Mouse (Mus musculus) bone marrow macrophage, adult 2 months (primary cell): ENCODE results near the gene Unc5a.

Experiments used
- CTCF ChIP-seq: IDR thresholded peaks from 2 replicates; pipeline ENCODE4 v1.5.1; 2012; ENCODE audit warnings: low read depth, mild to moderate bottlenecking, low read length, moderate library complexity
- POLR2A ChIP-seq: IDR thresholded peaks from 2 replicates; pipeline ENCODE4 v1.6.1; 2012; ENCODE audit warnings: mild to moderate bottlenecking, low read depth, low read length, borderline replicate concordance

DNA sequence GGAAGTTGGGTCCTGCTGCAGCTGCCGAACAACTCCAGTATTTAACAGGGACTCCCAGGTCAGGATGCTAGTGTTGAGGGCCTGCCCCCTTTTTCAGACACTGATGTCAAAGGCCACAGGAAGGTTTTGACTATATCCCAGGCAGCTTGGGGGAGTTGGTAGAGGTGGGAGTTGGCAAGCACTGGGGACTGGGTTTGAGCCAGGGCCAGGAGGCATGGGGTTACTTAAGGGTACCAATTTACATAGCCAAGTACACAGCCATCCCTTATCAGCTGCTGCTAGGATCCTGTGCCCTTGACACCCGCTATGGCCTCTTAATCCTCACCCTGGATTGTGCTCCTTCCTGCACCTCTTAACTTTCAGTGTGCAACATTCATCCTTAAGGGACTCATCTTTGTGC is 5.5 kb downstream of the Unc5a start:
- TF ChIP-seq POLR2A = no peak
- no peak for TF ChIP-seq CTCF
